14 mouse cellular contexts compared by ENCODE assay signal in the genomic region with DNA sequence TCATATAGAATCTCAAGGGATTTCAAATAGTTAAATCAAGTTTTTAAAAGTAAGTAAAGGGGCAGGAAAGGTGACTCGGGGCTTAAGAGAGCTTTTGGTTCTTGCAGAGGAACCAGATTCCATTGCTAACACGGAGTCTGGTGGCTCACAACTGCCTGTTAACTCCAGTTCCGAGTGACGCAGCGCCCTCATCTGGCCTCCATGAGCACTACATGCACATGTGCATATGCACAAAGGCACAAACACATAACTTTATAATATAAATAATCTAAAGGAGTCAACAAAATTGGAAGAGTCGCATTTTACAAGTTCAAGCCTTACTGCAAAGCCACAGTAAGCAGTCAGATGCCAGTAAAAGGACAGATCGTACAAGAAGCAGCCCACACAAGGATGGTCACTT.
A peak's percentile ranks its signal among the peaks of the same experiment; 100 is the strongest.
DNase-seq lines count a peak whose midpoint lies in the region; ATAC-seq and TF ChIP-seq lines count a peak whose summit lies in the region.
"Had no signal": no experiment of that assay in that cellular context is flagged by ENCODE, and none has a peak within 500 bp of the region (broad histone marks: within the 10 kb centered on the region; RNA-seq: fewer than 3 reads in every experiment).

No protein-coding gene starts in this region.

- no peaks in the 10 kb centered on the region; the same call in 1 of the 2 replicates for H3K9me3 ChIP-seq in ES-Bruce4 (replicated peaks; ENCODE audit: control insufficient read depth, insufficient read depth, low read length, poor library complexity, severe bottlenecking)
- H3K9me3 ChIP-seq in liver, embryonic 14.5 days (ENCODE audit: control insufficient read depth, low read length), result no peaks in the 10 kb centered on the region
- no peaks in the 10 kb centered on the region; the same call in 1 of the 2 replicates for H3K9me3 ChIP-seq in limb, embryonic 10.5 days (replicated peaks)
- H3K9me3 ChIP-seq in forebrain, embryonic 14.5 days (replicated peaks; ENCODE audit: control insufficient read depth, low read length), result no peaks in the 10 kb centered on the region
- H3K9me3 ChIP-seq: forebrain, embryonic 12.5 days; neural tube, embryonic 12.5 days had no signal

- no peak for ATAC-seq in liver, embryonic 14.5 days (ENCODE audit: insufficient read depth)
- ATAC-seq in forebrain, embryonic 14.5 days, result no peak
- ATAC-seq: activated CD4-positive, CD25-positive, alpha-beta regulatory T cell, adult 4 months; midbrain, embryonic 16.5 days had no signal

- TF ChIP-seq POLR2A in ES-Bruce4 (IDR thresholded peaks at IDR 0.05; ENCODE audit: insufficient read depth, low read length), result no peak

- TF ChIP-seq CTCF in left cerebral cortex, adult 2 months (IDR thresholded peaks at IDR 0.05), result peak; percentile 33
- TF ChIP-seq CTCF in ES-Bruce4 (IDR thresholded peaks at IDR 0.05; ENCODE audit: low read depth, low read length), result peak; percentile 60
- peak; percentile 46 for TF ChIP-seq CTCF in liver, embryonic 14.5 days (IDR thresholded peaks at IDR 0.05; ENCODE audit: low read depth)

- no peaks in the 10 kb centered on the region for H3K4me1 ChIP-seq in ES-Bruce4 (ENCODE audit: control insufficient read depth, insufficient read depth, low read length)
- peaks cover 0 to 10% of the 10 kb centered on the region in 2 experiments; a peak in 3 of 4 replicates for H3K4me1 ChIP-seq in liver, embryonic 14.5 days (replicated peaks; ENCODE audit: control insufficient read depth in 2 of 2, insufficient read depth in 2 of 2, low read length in 1 of 2)
- H3K4me1 ChIP-seq in limb, embryonic 10.5 days, result no peaks in the 10 kb centered on the region
- no peaks in the 10 kb centered on the region for H3K4me1 ChIP-seq in forebrain, embryonic 14.5 days (ENCODE audit: control insufficient read depth, insufficient read depth, low read length)
- H3K4me1 ChIP-seq: forebrain, embryonic 12.5 days; neural tube, embryonic 12.5 days had no signal

- H3K4me2 ChIP-seq in liver, embryonic 14.5 days (ENCODE audit: low read depth), result no peak overlapping the region
- no peak overlapping the region for H3K4me2 ChIP-seq in forebrain, embryonic 14.5 days (ENCODE audit: low read length)
- H3K4me2 ChIP-seq: embryonic facial prominence, embryonic 13.5 days; forebrain, embryonic 12.5 days; neural tube, embryonic 12.5 days had no signal

- no peak for TF ChIP-seq EP300 in ES-Bruce4 (IDR thresholded peaks at IDR 0.05; ENCODE audit: insufficient read depth, low read depth, low read length)
- TF ChIP-seq EP300 in liver, embryonic 14.5 days (IDR thresholded peaks at IDR 0.05; ENCODE audit: low read depth), result no peak

- H3K27ac ChIP-seq in left cerebral cortex, adult 2 months, result no peak overlapping the region
- no peak overlapping the region for H3K27ac ChIP-seq in ES-Bruce4 (ENCODE audit: insufficient read depth, low read length)
- H3K27ac ChIP-seq in liver, embryonic 14.5 days, result no peak overlapping the region
- no peak overlapping the region for H3K27ac ChIP-seq in limb, embryonic 10.5 days
- no peak overlapping the region for H3K27ac ChIP-seq in forebrain, embryonic 14.5 days (ENCODE audit: low read depth, low read length)
- H3K27ac ChIP-seq: embryonic facial prominence, embryonic 13.5 days; forebrain, embryonic 12.5 days; neural tube, embryonic 12.5 days had no signal

- H3K4me3 ChIP-seq in left cerebral cortex, adult 2 months, result no peak overlapping the region
- H3K4me3 ChIP-seq in ES-Bruce4 (ENCODE audit: low read depth, low read length), result no peak overlapping the region
- H3K4me3 ChIP-seq in liver, embryonic 14.5 days (ENCODE audit: insufficient read depth in 1 of 2, low read depth in 2 of 2, low read length in 2 of 2), result no peak overlapping the region
- H3K4me3 ChIP-seq in limb, embryonic 10.5 days, result no peak overlapping the region
- H3K4me3 ChIP-seq in forebrain, embryonic 14.5 days (ENCODE audit: low read depth, low read length), result no peak overlapping the region
- H3K4me3 ChIP-seq: embryonic facial prominence, embryonic 13.5 days; forebrain, embryonic 12.5 days; neural tube, embryonic 12.5 days had no signal

- H3K9ac ChIP-seq in ES-Bruce4 (ENCODE audit: low read depth, poor library complexity, severe bottlenecking), result no peak overlapping the region
- no peak overlapping the region for H3K9ac ChIP-seq in liver, embryonic 14.5 days (replicated peaks)
- H3K9ac ChIP-seq in forebrain, embryonic 14.5 days (ENCODE audit: low read length), result no peak overlapping the region
- H3K9ac ChIP-seq: embryonic facial prominence, embryonic 13.5 days; forebrain, embryonic 12.5 days; neural tube, embryonic 12.5 days had no signal

- no peaks in the 10 kb centered on the region for H3K36me3 ChIP-seq in ES-Bruce4 (ENCODE audit: control insufficient read depth, insufficient read depth, low read length, poor library complexity, severe bottlenecking)
- H3K36me3 ChIP-seq in liver, embryonic 14.5 days (replicated peaks; ENCODE audit: control insufficient read depth, insufficient read depth, low read depth), result no peaks in the 10 kb centered on the region
- peaks cover 88% of the 10 kb centered on the region for H3K36me3 ChIP-seq in limb, embryonic 10.5 days
- 0 out of 2 replicates have a peak, but pooled peaks cover 2% of the 10 kb centered on the region for H3K36me3 ChIP-seq in forebrain, embryonic 14.5 days (ENCODE audit: control insufficient read depth, insufficient read depth, low read length)

- no peaks in the 10 kb centered on the region for H3K27me3 ChIP-seq in ES-Bruce4 (ENCODE audit: control insufficient read depth, insufficient read depth, low read length, poor library complexity, severe bottlenecking)
- no peaks in the 10 kb centered on the region for H3K27me3 ChIP-seq in liver, embryonic 14.5 days (ENCODE audit: control insufficient read depth, insufficient read depth, low read length)
- H3K27me3 ChIP-seq in limb, embryonic 10.5 days (ENCODE audit: low read depth, poor library complexity, severe bottlenecking), result no peaks in the 10 kb centered on the region
- no peaks in the 10 kb centered on the region for H3K27me3 ChIP-seq in forebrain, embryonic 14.5 days (replicated peaks; ENCODE audit: control insufficient read depth, insufficient read depth, low read length)
- H3K27me3 ChIP-seq: embryonic facial prominence, embryonic 13.5 days; forebrain, embryonic 12.5 days; neural tube, embryonic 12.5 days had no signal

- intact Hi-C loops in left cerebral cortex, adult 2 months (cut with DNase I), result no loop called here

- peak; percentile 41 for DNase-seq in adrenal gland, postnatal 14 days
- DNase-seq in adrenal gland, adult (ENCODE audit: inconsistent age in 2 of 2, low spot score in 1 of 2), result no peak
- no peak for DNase-seq in left cerebral cortex, adult 2 months (ENCODE audit: extremely low spot score in 1 of 2, low spot score in 2 of 2)
- DNase-seq in left cerebral cortex, adult 11 months (ENCODE audit: low spot score), result no peak
- no peak for DNase-seq in liver, embryonic 14.5 days (ENCODE audit: low read depth in 3 of 3, low spot score in 3 of 3)
- no peak for DNase-seq in limb, embryonic 10.5 days (ENCODE audit: low spot score)
- DNase-seq in forebrain, embryonic 14.5 days (ENCODE audit: low spot score), result no peak
- DNase-seq: cerebellum, adult 18-20 months had no signal

- 83% methylated on average over 7 of the region's 7 CpGs for WGBS in liver, embryonic 14.5 days (ENCODE audit: insufficient replicate concordance)
- WGBS in limb, embryonic 10.5 days, result 87% methylated on average over 7 of the region's 7 CpGs
- 93% methylated on average over 7 of the region's 7 CpGs for WGBS in forebrain, embryonic 14.5 days
